ENCODE assay signal across 30 mouse cellular contexts in the genomic region with DNA sequence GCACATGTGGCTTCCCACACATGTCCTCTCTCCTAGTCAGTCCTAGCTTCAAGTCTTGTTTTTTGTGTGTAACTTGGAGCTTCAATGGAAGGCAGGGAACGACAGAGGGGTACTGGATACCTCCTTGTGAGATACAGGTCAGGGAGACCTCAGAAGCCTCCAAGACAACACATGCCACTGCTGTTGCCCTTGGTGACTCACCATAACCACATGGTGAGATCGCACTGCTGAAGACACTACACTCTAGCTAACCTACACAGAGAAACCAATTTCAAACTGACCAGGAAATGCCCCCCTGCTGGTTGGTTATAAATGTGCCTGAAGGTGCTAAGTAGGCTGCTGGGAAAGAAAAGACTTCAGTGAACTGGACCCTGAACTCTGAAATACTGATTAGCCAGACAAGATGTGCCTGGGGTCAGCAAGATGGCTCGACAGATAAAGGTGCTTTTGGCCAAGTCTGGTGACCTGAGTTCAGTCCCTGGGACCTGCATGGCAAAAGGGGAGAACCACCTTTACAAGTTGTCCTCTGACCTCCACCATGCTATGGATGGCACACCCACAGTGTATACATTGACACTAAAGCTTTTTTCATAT. TPM values are rescaled to one million over a fixed set of nuclear protein-coding genes. Genes with fewer than 3 reads are reported as not detected.
"Had no signal": no experiment of that assay in that cellular context is flagged by ENCODE, and none has a peak within 500 bp of the region (broad histone marks: within the 10 kb centered on the region; RNA-seq: fewer than 3 reads in every experiment).

No protein-coding gene starts in this region.

- H3K4me2 ChIP-seq: limb, embryonic 13.5 days; liver, embryonic 13.5 days; lung, embryonic 14.5 days; midbrain, embryonic 13.5 days; neural tube, embryonic 13.5 days; stomach, embryonic 15.5 days had no signal

- H3K9ac ChIP-seq: limb, embryonic 13.5 days; liver, embryonic 13.5 days; lung, embryonic 14.5 days; midbrain, embryonic 13.5 days; neural tube, embryonic 13.5 days; stomach, embryonic 15.5 days had no signal

- H3K4me1 ChIP-seq: limb, embryonic 10.5 days; limb, embryonic 13.5 days; liver, embryonic 13.5 days; megakaryocyte, embryonic 14.5 days; midbrain, embryonic 10.5 days; midbrain, embryonic 13.5 days; neural tube, embryonic 13.5 days; stomach, embryonic 15.5 days had no signal

- H3K4me3 ChIP-seq: layer of hippocampus, adult 2 months; limb, embryonic 10.5 days; limb, embryonic 13.5 days; liver, embryonic 13.5 days; megakaryocyte, embryonic 14.5 days; midbrain, embryonic 10.5 days; midbrain, embryonic 13.5 days; myocyte; neural tube, embryonic 13.5 days; stomach, embryonic 15.5 days had no signal

- H3K9me3 ChIP-seq: limb, embryonic 10.5 days; limb, embryonic 13.5 days; liver, embryonic 13.5 days; megakaryocyte, embryonic 14.5 days; midbrain, embryonic 13.5 days; neural tube, embryonic 13.5 days; stomach, embryonic 15.5 days had no signal

- ATAC-seq: lung, postnatal 0 days; midbrain, embryonic 13.5 days; midbrain, embryonic 16.5 days had no signal

- H3K27me3 ChIP-seq: limb, embryonic 13.5 days; liver, embryonic 13.5 days; megakaryocyte, embryonic 14.5 days; midbrain, embryonic 13.5 days; neural tube, embryonic 13.5 days; stomach, embryonic 15.5 days had no signal

- H3K27ac ChIP-seq: kidney, postnatal 0 days; layer of hippocampus, adult 2 months; limb, embryonic 10.5 days; limb, embryonic 13.5 days; liver, embryonic 13.5 days; macrophage; midbrain, embryonic 10.5 days; midbrain, embryonic 13.5 days; neural tube, embryonic 13.5 days; stomach, embryonic 15.5 days had no signal

- DNase-seq: kidney, postnatal 25 days; layer of hippocampus, postnatal 36 days; liver; liver, embryonic 13.5 days; lung, embryonic 14.5 days; retina, postnatal 1 day; right cerebral cortex, postnatal 25 days; spleen, adult 18-20 months; thymus, postnatal 25 days had no signal

RNA-seq across cellular contexts. Expression of a gene that starts 21.7 kb away (rescaled TPM):
- total RNA-seq: layer of hippocampus, adult 2 months; layer of hippocampus, postnatal 36 days; left cerebral cortex, adult 8-10 months; monocyte, adult 5-6 weeks; neutrophil, adult 5-6 weeks had no signal
- polyA plus RNA-seq: large intestine, adult 2 months; limb, embryonic 10.5 days; limb, embryonic 13.5 days; liver, embryonic 16.5 days; lung, embryonic 14.5 days; lung, postnatal 0 days; macrophage; midbrain, embryonic 13.5 days; midbrain, embryonic 16.5 days; myocyte; neural tube, embryonic 13.5 days; stomach, embryonic 15.5 days had no signal

RNA-seq across cellular contexts. Expression of a gene that starts 58.0 kb away (rescaled TPM):
- total RNA-seq: layer of hippocampus, adult 2 months; layer of hippocampus, postnatal 10 days; layer of hippocampus, postnatal 36 days; left cerebral cortex, postnatal 25 days; monocyte, adult 5-6 weeks; neutrophil, adult 5-6 weeks had no signal
- polyA plus RNA-seq: limb, embryonic 10.5 days; limb, embryonic 13.5 days; macrophage; midbrain, embryonic 10.5 days; midbrain, embryonic 16.5 days; myocyte; thymus, postnatal 0 days had no signal
